Mouse (Mus musculus) A20 (cell line): ENCODE data around the gene Tmem151a.
A peak's percentile ranks its signal among the peaks of the same experiment; 100 is the strongest.
"Not testable (repeated sequence)": the region's sequence is repeated elsewhere in the genome, so short reads cannot be mapped to it uniquely, and the experiment has no call there.

Source experiments
- DNase-seq: peaks from one replicate; pipeline ENCODE4 v3.0.0-alpha.2; 2011; ENCODE audit warnings: low read depth, low spot score

Gene Tmem151a

GRCm38 (mm10) chr19:5094746-5095417, 9.6 kb upstream of the Tmem151a start:
- DNase-seq: no peak

DNA sequence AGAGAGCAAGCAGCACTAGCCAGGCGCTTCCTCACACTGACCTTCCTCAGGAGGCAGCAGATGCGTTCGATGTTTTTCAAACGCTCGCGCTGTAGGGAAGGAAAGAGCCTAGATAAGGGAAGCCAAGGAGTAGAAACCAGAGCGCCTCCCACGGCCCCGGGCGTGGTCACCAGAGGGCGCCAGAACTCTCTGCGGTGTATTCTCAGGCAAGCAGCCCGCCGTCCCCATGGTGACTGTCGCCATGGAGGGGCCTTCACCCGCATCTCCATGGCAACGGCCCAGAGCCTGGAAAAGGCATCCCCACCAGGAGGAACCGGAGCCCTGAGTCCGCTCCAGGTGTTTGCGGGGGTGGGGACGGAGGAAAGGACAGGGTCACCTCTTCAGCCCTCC, 8.9 kb upstream of the Tmem151a start:
- DNase-seq: peak; percentile 83

DNA sequence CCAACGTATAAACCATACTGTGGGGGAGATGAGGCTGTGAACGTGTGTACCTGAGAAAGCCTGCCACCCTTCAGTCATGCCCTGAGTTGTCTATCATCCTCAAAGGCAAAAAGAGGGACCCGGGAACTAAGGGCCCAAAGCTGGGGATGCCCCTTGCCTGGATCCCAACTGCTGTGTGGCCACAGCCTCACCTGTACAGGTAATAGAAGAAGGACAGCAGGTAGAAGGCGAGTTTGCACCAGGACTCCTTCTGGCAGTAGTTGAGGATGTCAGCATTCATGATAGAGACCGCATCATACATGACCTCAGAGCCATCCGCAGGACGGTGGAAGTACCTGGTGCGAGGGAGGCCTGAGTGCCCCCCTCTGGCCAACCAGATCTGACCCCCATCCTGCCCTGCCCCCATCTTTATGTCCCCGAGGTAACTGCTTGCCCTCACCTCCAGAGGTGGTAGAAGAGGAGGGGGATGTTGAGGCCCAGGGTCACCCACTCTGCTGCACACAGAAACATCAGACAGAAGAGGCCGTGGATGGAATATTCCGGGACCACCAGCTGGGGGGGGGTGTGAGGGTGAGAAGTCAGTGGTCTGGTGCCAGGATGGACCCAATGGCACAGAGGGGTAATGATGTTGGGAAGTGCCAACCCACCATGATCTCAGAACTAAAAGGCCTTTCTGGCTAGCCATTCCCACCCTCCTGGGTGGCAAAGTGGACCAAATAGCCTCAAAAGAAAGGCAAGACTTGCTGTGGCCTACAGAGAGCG, 8.3 kb upstream of the Tmem151a start:
- DNase-seq: no peak

- no peak for DNase-seq
Observed at GRCm38 (mm10) chr19:5092083-5092482, 6.8 kb upstream of the Tmem151a start.

DNA sequence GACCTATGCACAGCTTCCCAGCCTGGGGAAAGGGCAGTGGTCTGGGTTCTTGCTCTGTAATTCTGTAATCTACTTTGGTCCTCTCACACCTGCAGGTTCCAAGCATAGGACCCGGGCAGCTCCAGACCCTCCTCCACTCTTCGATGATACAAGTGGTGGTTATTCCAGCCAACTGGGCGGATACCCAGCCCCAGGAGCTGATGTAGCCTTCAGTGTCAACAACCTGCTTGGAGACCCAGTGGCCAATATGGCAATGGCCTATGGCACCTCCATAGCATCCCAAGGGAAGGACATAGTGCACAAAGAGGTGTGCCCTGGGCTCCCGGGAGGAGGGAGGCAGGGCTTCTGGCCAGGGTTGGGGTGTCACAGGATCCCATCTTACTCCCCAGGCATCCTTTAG, 4.0 kb upstream of the Tmem151a start:
- no peak for DNase-seq

- peak; percentile 98 for DNase-seq
Observed at GRCm38 (mm10) chr19:5087884-5088728, 2.8 kb upstream of the Tmem151a start, which contains the start of gene Yif1a. Gene Yif1a, plus strand, starts transcription at chr19:5088538.

GRCm38 (mm10) chr19:5086533-5086932, 1.2 kb upstream of the Tmem151a start:
- not testable (repeated sequence) for DNase-seq

GRCm38 (mm10) chr19:5084834-5085144, 542 bp downstream of the Tmem151a start:
- DNase-seq: no peak

DNA sequence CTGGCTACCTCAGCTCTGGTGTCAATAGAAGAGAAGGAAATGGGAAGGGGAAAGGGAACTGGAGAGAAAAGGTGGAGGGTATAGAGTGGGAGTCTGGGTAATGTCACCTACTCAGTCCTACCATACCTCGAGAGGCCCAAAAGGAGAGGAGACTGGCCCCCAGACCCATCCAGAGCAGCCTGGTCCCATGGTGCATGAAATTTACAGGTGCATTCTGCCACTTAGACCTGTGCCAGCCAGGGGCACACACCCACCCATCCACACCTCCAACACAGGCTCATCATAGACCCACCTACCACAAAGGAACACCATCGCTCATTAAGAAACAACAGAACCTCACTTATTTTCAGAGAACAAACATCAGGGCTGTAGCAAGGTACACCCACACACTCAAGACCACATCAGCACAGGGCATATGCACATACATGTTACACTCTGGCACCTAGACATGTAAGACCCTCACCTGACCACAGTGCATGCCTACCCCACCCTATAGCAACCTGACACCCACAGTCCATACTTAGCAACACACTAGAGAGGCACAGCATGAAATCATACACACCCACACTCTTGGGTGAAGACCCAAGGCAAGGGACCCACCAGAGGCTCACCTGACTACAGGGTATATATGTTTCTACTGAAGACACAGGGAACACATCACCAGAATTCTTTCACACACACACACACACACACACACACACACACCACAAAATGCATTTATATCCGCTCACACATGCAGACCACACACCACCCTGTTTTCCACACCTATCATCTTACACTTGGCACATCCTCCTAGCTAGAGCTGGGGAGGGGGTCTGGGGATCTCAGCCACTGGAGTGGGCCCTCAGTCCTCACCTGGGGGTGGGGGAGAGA, 1.1 kb downstream of the Tmem151a start:
- DNase-seq: no peak

DNA sequence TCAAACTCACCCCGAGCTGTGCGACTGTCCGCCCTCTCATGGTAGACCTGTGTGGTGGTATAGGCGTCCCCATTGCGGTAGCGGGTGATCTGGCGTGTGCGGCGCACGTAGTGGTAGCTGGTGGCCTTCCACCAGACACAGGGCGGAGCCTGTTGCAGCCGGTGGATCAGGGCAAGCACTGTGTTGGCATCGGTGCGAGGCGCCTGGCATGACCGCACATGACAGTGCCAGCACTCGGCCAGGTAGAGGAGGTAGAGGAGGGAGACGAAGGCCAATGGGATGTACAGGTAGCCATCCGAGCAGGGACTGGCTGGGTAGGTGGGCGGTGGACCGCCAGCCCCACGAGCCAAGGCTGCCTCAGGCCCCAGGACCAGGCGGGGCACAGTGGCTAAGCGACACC, 2.7 kb downstream of the Tmem151a start:
- no peak for DNase-seq

GRCm38 (mm10) chr19:5082005-5082404, 3.3 kb downstream of the Tmem151a start:
- no peak for DNase-seq

DNA sequence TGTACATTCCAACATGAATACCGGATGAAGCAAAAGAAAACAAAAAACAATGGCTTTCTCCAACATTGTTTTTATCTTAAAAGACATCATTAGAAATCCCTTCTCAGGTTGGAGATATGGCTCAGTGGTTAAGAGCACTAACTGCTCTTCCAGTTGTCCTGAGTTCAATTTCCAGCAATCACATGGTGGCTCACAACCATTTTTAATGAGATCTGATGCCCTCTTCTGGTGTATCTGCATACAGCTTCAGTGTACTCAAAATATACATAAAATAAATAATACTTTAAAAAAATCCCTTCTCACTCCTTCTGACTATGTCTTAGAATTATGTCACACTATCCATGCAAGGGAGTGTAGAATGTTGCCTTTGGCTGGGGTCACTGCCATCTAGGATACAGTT, 6.1 kb downstream of the Tmem151a start:
- no peak for DNase-seq

GRCm38 (mm10) chr19:5073518-5073917, 11.8 kb downstream of the Tmem151a start:
- DNase-seq: no peak

- DNase-seq: peak; percentile 68
Observed at GRCm38 (mm10) chr19:5073028-5073427, 12.3 kb downstream of the Tmem151a start.

- DNase-seq: peak; percentile 72
Observed at GRCm38 (mm10) chr19:5072389-5073019, 12.8 kb downstream of the Tmem151a start.

DNA sequence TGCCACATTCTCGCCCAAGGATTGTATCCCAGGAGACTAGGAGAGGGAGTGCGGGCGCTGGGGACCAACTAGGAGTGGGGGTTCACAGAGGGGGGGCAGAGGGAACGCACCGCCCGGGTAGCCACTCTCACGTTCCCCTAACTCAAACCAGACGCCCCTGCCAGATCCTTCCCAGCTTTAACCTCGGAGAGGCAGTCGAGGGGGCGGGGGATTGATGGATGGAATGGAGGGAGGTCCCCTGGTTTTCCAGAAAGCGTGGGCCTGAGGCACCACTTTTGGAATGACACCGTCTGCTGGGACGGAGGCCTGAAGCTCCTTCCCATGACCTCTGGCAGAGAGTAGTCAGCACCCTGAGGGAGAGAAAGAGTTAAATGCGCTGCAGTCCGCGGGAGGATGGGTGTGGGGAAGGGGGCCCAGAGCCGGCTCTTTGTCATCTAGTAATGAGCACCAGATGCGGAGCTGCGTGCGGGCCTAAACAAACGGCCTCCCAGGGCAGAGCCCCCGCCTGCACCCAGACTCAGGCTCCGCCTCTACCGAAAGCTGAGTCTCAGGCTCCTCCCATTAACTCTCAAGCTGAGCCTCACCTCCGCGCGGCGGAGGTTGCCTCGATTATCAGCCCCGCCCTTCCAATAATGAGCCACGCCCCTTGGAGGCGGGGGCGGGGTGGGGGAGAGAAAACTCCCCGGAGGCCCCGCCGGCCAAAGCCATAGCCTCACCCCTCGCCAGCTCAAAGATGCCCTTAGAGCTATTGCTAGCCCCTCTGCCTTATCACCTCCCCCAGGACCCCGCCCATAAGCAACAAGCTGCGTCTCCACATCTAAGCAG, 13.6 kb downstream of the Tmem151a start:
- peak; percentile 93 for DNase-seq

- DNase-seq: no peak
Observed at GRCm38 (mm10) chr19:5071077-5071476, 14.3 kb downstream of the Tmem151a start.

- DNase-seq: no peak
Observed at GRCm38 (mm10) chr19:5069978-5070377, 15.4 kb downstream of the Tmem151a start.

DNA sequence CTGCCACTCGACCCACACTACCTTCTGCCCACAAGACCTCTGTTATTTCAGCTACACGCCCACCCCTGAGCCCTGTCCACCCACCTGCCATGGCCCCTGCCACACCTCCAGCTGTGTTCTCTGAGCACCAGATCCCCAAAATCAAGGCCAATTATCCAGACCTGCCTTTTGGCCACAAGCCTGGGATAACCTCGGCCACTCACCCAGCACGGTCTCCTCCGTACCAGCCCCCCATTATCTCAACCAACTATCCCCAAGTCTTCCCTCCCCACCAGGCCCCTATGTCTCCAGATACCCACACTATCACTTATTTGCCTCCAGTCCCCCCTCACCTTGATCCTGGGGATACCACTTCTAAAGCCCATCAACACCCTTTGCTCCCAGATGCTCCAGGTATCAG, 15.8 kb downstream of the Tmem151a start:
- DNase-seq: no peak
